Mouse (Mus musculus): ENCODE measurements at regions not wholly inside any gene's neighbourhood (a gene's known extent, or its start where the extent isn't known, plus 50 kb on each side); places are given as distances from the start of the nearest gene placed in this dataset.

- POLR2A ChIA-PET = no interaction called here
- CTCF ChIA-PET = no interaction called here
Observed at GRCm38 (mm10) chr8:7710764-7711163, 950.3 kb downstream of the Efnb2 start.

- POLR2A ChIA-PET = no interaction called here
Observed at GRCm38 (mm10) chr8:7709406-7709805, 951.6 kb downstream of the Efnb2 start.

GRCm38 (mm10) chr8:7691355-7691996 lies 969.6 kb downstream of the Efnb2 start:
- ChIA-PET POLR2A (no interaction called here), CTCF (no interaction called here)

More at GRCm38 (mm10) chr8:7709406-7709805, 951.6 kb downstream of the Efnb2 start:
- CTCF ChIA-PET = no interaction called here

- POLR2A ChIA-PET = no interaction called here
- CTCF ChIA-PET = no interaction called here
Observed at GRCm38 (mm10) chr8:7653804-7654203, 1007.2 kb downstream of the Efnb2 start.
